Mouse (Mus musculus) heart, embryonic 11.5 days (tissue): Measurements from ENCODE around the gene Lcat. TPM values are rescaled to one million over a fixed set of nuclear protein-coding genes. Genes with fewer than 3 reads are reported as not detected.

Experiments
- ATAC-seq: fragments of 200-750 bp; cut with Nextera tagmentation; replicated peaks from 2 replicates; pipeline ENCODE4 v1.8.0; 2017; ENCODE audit warnings: moderate library complexity; ENCODE audit not compliant: insufficient number of reproducible peaks, low FRiP score, low TSS enrichment
- H3K27ac ChIP-seq: fragments of 300-500 bp; sonication (generic); 2 replicates; pipeline ENCODE4 v1.5.1; 2014; ENCODE audit warnings: mild to moderate bottlenecking, low read depth, low read length
- H3K27me3 ChIP-seq: fragments of 300-500 bp; sonication (generic); 2 replicates; pipeline ENCODE4 v1.6.1; 2014; ENCODE audit warnings: mild to moderate bottlenecking, low read length, mixed read lengths; ENCODE audit not compliant: control insufficient read depth, insufficient read depth
- H3K36me3 ChIP-seq: fragments of 300-500 bp; sonication (generic); 2 replicates; pipeline ENCODE4 v1.6.1; 2014; ENCODE audit warnings: mild to moderate bottlenecking, low read length, moderate library complexity, mixed read lengths; ENCODE audit not compliant: control insufficient read depth, insufficient read depth
- H3K4me1 ChIP-seq: fragments of 300-500 bp; sonication (generic); 2 replicates; pipeline ENCODE4 v1.6.1; 2014; ENCODE audit warnings: low read length; ENCODE audit not compliant: control insufficient read depth, insufficient read depth
- H3K4me2 ChIP-seq: fragments of 300-500 bp; sonication (generic); 2 replicates; pipeline ENCODE4 v1.6.1; 2014; ENCODE audit warnings: mild to moderate bottlenecking, moderate library complexity
- H3K4me3 ChIP-seq: fragments of 300-500 bp; sonication (generic); 2 replicates; pipeline ENCODE4 v1.5.1; 2014; ENCODE audit warnings: low read depth, low read length
- H3K9ac ChIP-seq: fragments of 300-500 bp; sonication (generic); 2 replicates; pipeline ENCODE4 v1.6.1; 2014; ENCODE audit warnings: mild to moderate bottlenecking, low read depth, low read length, moderate library complexity
- H3K9me3 ChIP-seq: fragments of 300-500 bp; sonication (generic); replicated peaks from 2 replicates; pipeline ENCODE4 v1.6.1; 2016; ENCODE audit warnings: low read length; ENCODE audit not compliant: control insufficient read depth
- WGBS: fragments of 180-500 bp; shearing (Covaris S2); extraction: QIAGEN DNeasy Blood & Tissue Kit; methylation state at CpG from one replicate; pipeline ENCODE4 v1.1.7; 2014; ENCODE audit not compliant: insufficient replicate concordance; 5-methylcytosine and 5-hydroxymethylcytosine counted together
- polyA plus RNA-seq: library from polyadenylated mRNA; unstranded; fragments of >200 nt; fragmentation: Nextera tagmentation; extraction: Ambion mirVana; gene quantifications from 2 replicates; pipeline ENCODE4 v1.2.1, GENCODE M21; 2014

Gene Lcat
- polyA plus RNA-seq, 1 experiment from 2014 or later: 2.6 TPM

GRCm38 (mm10) chr8:105971019-105971720 lies 28.0 kb upstream of the Lcat start:
- Histone ChIP-seq H3K4me2 (no peak overlapping the region), H3K27me3 (no peaks in the 10 kb centered on the region), H3K36me3 (no peaks in the 10 kb centered on the region), H3K4me3 (no peak overlapping the region), H3K9me3 (no peaks in the 10 kb centered on the region), H3K4me1 (peaks cover 11% of the 10 kb centered on the region), H3K27ac (no peak overlapping the region), H3K9ac (no peak overlapping the region)
- no peak for ATAC-seq
- 75% methylated on average over 8 of the region's 8 CpGs for WGBS

GRCm38 (mm10) chr8:105969367-105969766 lies 26.2 kb upstream of the Lcat start:
- Histone ChIP-seq H3K36me3 (no peaks in the 10 kb centered on the region), H3K4me2 (no peak overlapping the region), H3K9ac (no peak overlapping the region), H3K4me3 (no peak overlapping the region), H3K9me3 (no peaks in the 10 kb centered on the region), H3K27me3 (no peaks in the 10 kb centered on the region), H3K27ac (no peak overlapping the region), H3K4me1 (peaks cover 21% of the 10 kb centered on the region)
- no peak for ATAC-seq
- 79% methylated on average over 1 of the region's 1 CpGs for WGBS

- WGBS: 3% methylated on average over 19 of the region's 19 CpGs
- no peaks in the 10 kb centered on the region for H3K27me3 ChIP-seq
- peaks cover 32% of the 10 kb centered on the region for H3K4me1 ChIP-seq
- H3K9me3 ChIP-seq: no peaks in the 10 kb centered on the region
- peak overlapping the region; percentile 84 for H3K4me3 ChIP-seq
- H3K36me3 ChIP-seq: no peaks in the 10 kb centered on the region
- H3K4me2 ChIP-seq: peak overlapping the region; percentile 89
- peak overlapping the region; percentile 91 for H3K27ac ChIP-seq
- H3K9ac ChIP-seq: peak overlapping the region; percentile 58; the same call in 1 of the 2 replicates
- peak; percentile 7; the same call in 1 of the 2 replicates for ATAC-seq
Observed at GRCm38 (mm10) chr8:105966692-105967311, 23.6 kb upstream of the Lcat start.

GRCm38 (mm10) chr8:105965905-105966341 lies 22.7 kb upstream of the Lcat start, which contains the start of gene Slc12a4:
Slc12a4 (minus strand) TSS chr8:105966097.
- peak within 1 kb of the TSS; percentile 89 for H3K4me2 ChIP-seq
- peak within 1 kb of the TSS; percentile 84 for H3K4me3 ChIP-seq
- WGBS: under 1% methylated on average over 47 of the region's 47 CpGs
- H3K9me3 ChIP-seq: no peaks in the 10 kb centered on the region
- H3K9ac ChIP-seq: peak within 1 kb of the TSS; percentile 88
- peak; percentile 85 for ATAC-seq
- no peaks in the 10 kb centered on the region for H3K27me3 ChIP-seq
- peaks cover 37% of the 10 kb centered on the region for H3K4me1 ChIP-seq
- peak within 1 kb of the TSS; percentile 91 for H3K27ac ChIP-seq
- no peaks in the 10 kb centered on the region for H3K36me3 ChIP-seq

- Histone ChIP-seq H3K27me3 (no peaks in the 10 kb centered on the region), H3K4me1 (peaks cover 37% of the 10 kb centered on the region), H3K36me3 (no peaks in the 10 kb centered on the region), H3K4me2 (peak overlapping the region; percentile 89), H3K27ac (peak overlapping the region; percentile 91), H3K9ac (peak overlapping the region; percentile 88), H3K9me3 (no peaks in the 10 kb centered on the region), H3K4me3 (peak overlapping the region; percentile 84)
- ATAC-seq: peak; percentile 50
- 1% methylated on average over 34 of the region's 40 CpGs for WGBS
Observed at GRCm38 (mm10) chr8:105965266-105965904, 22.2 kb upstream of the Lcat start.

GRCm38 (mm10) chr8:105964506-105965265 lies 21.5 kb upstream of the Lcat start:
- Histone ChIP-seq H3K27me3 (no peaks in the 10 kb centered on the region), H3K9me3 (no peaks in the 10 kb centered on the region), H3K27ac (peak overlapping the region; percentile 91; the same call in 1 of the 2 replicates), H3K4me3 (peak overlapping the region; percentile 84), H3K4me1 (peaks cover 37% of the 10 kb centered on the region), H3K9ac (peak overlapping the region; percentile 88), H3K36me3 (peaks cover 3% of the 10 kb centered on the region; the same call in 1 of the 2 replicates), H3K4me2 (peak overlapping the region; percentile 89)
- ATAC-seq: no peak
- WGBS: 46% methylated on average over 12 of the region's 12 CpGs

GRCm38 (mm10) chr8:105961536-105961935 lies 18.4 kb upstream of the Lcat start:
- Histone ChIP-seq H3K4me3 (no peak overlapping the region), H3K4me1 (peaks cover 32% of the 10 kb centered on the region), H3K36me3 (peaks cover 6% of the 10 kb centered on the region; the same call in 1 of the 2 replicates), H3K27ac (no peak overlapping the region), H3K4me2 (no peak overlapping the region), H3K9ac (no peak overlapping the region), H3K9me3 (no peaks in the 10 kb centered on the region), H3K27me3 (no peaks in the 10 kb centered on the region)
- ATAC-seq: no peak
- WGBS: 65% methylated on average over 10 of the region's 10 CpGs

GRCm38 (mm10) chr8:105961101-105961500 lies 17.9 kb upstream of the Lcat start:
- Histone ChIP-seq H3K27ac (no peak overlapping the region), H3K4me1 (peaks cover 31% of the 10 kb centered on the region), H3K27me3 (no peaks in the 10 kb centered on the region), H3K9ac (no peak overlapping the region), H3K36me3 (peaks cover 6% of the 10 kb centered on the region; the same call in 1 of the 2 replicates), H3K4me3 (no peak overlapping the region), H3K4me2 (no peak overlapping the region), H3K9me3 (no peaks in the 10 kb centered on the region)
- no peak for ATAC-seq
- WGBS: 73% methylated on average over 14 of the region's 14 CpGs
